8 mouse cellular contexts compared by ENCODE assay signal in the genomic region with DNA sequence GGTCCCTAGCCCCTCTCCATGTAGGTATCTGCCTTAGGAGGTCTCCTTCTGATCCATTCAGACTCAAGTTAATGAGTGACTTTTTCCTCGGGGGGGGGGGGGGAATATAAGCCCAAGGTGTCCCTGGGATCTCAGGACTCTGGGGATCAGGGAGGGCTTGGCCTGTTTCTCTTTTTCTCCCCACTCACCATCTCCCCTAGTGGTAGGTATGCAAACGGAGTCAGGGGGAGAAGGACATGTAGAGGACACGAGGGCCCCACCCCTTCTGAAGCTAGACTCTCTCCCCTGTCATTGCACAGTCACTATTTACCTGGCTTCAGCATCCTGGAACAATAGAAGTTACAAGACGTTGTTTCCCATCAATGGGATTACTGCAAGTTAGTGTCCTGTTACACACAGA. TPM values are rescaled to one million over a fixed set of nuclear protein-coding genes. Genes with fewer than 3 reads are reported as not detected.
DNase-seq lines count a peak whose midpoint lies in the region; ATAC-seq and TF ChIP-seq lines count a peak whose summit lies in the region.
"Had no signal": no experiment of that assay in that cellular context is flagged by ENCODE, and none has a peak within 500 bp of the region (broad histone marks: within the 10 kb centered on the region; RNA-seq: fewer than 3 reads in every experiment).

No protein-coding gene starts in this region.

- peak; percentile 17 for ATAC-seq in Patski

- H3K9ac ChIP-seq in liver, adult 2 months (ENCODE audit: low read depth, low read length) = no peak overlapping the region

- CTCF ChIA-PET in Patski (lab: Charles Lee) = interaction anchor here (1.4 to 3.0 kb wide), 4 partner anchors 10 to 58 kb away, joined by 3 to 17 read pairs (median 4); no protein-coding TSS in a partner anchor

- intact Hi-C loops in left cerebral cortex, postnatal 4 days (cut with DNase I) = no loop called here

- WGBS in liver, adult 2 months = 33% methylated on average over 4 of the region's 4 CpGs
- WGBS in olfactory bulb, adult 2 months = 40% methylated on average over 4 of the region's 4 CpGs

- no peak overlapping the region for H3K4me3 ChIP-seq in liver, adult 2 months (ENCODE audit: insufficient read depth, low read depth, low read length)
- H3K4me3 ChIP-seq in olfactory bulb, adult 2 months (ENCODE audit: insufficient read depth, low read depth, low read length) = no peak overlapping the region

- DNase-seq in liver, adult 2 months (ENCODE audit: extremely low read depth, low read depth, low spot score) = no peak
- no peak for DNase-seq in liver
- DNase-seq in Patski (ENCODE audit: low read depth, low spot score) = no peak
- peak; percentile 42 for DNase-seq in kidney, adult 18-20 months
- no peak for DNase-seq in ovary, postnatal 14 days (ENCODE audit: low spot score)
- no peak for DNase-seq in left cerebral cortex, postnatal 4 days
- DNase-seq: cerebellum, postnatal 10 days had no signal

- TF ChIP-seq CTCF in liver, adult 2 months (IDR thresholded peaks at IDR 0.05; ENCODE audit: low read depth, low read length) = no peak
- no peak for TF ChIP-seq CTCF in Patski (IDR thresholded peaks at IDR 0.05)
- no peak for TF ChIP-seq CTCF in olfactory bulb, adult 2 months (IDR thresholded peaks at IDR 0.05; ENCODE audit: insufficient read depth, low read depth, low read length)

- in situ Hi-C loops in Patski (cut with MboI; ENCODE audit: low pct_unique_long_range_greater_than_20kb) = no loop called here

- no peak for TF ChIP-seq POLR2A in liver, adult 2 months (IDR thresholded peaks at IDR 0.05; ENCODE audit: extremely low read depth, insufficient read depth, low read length)
- TF ChIP-seq POLR2A in olfactory bulb, adult 2 months (IDR thresholded peaks at IDR 0.05; ENCODE audit: insufficient read depth, low read depth, low read length) = no peak

- peak overlapping the region; percentile 75 for H3K27ac ChIP-seq in liver, adult 2 months (replicated peaks; ENCODE audit: insufficient read depth, low read depth, low read length)
- H3K27ac ChIP-seq in olfactory bulb, adult 2 months (ENCODE audit: insufficient read depth, low read depth, low read length) = peak overlapping the region; percentile 69

- no peaks in the 10 kb centered on the region; the same call in 1 of the 2 replicates for H3K4me1 ChIP-seq in liver, adult 2 months (ENCODE audit: control insufficient read depth, insufficient read depth, low read length)
- H3K4me1 ChIP-seq in olfactory bulb, adult 2 months (ENCODE audit: control insufficient read depth, insufficient read depth, low read length) = peaks cover 33% of the 10 kb centered on the region

- POLR2A ChIA-PET in Patski (lab: Charles Lee) = no interaction called here

- no peaks in the 10 kb centered on the region for H3K27me3 ChIP-seq in liver, adult 2 months (ENCODE audit: control insufficient read depth, insufficient read depth, low read length)
- peaks cover 10% of the 10 kb centered on the region for H3K27me3 ChIP-seq in Patski

- no peaks in the 10 kb centered on the region for H3K36me3 ChIP-seq in liver, adult 2 months (ENCODE audit: control insufficient read depth, insufficient read depth, low read length)

- no peaks in the 10 kb centered on the region; the same call in 1 of the 2 replicates for H3K79me2 ChIP-seq in liver, adult 2 months (ENCODE audit: control insufficient read depth, insufficient read depth, low read length)

RNA-seq across cellular contexts. Expression of a gene that starts 45.1 kb away (rescaled TPM):
- total RNA-seq in liver, adult 2 months (2014; rRNA removed) = 6.8 and 8.4 TPM in 2 replicates
- polyA plus RNA-seq in liver, adult 2 months (2012; rRNA removed) = 8.3 TPM in 2 replicates
- polyA plus RNA-seq in Patski (2021) = 25.8 TPM
- polyA plus RNA-seq in olfactory bulb, adult 2 months (2012; ENCODE audit: insufficient read depth, insufficient read length, low replicate concordance, missing spikeins) = not detected in 2 replicates
- total RNA-seq in left cerebral cortex, postnatal 4 days (2021) = 1 to 10 TPM; 7.3 to 7.9 TPM
